Mouse (Mus musculus): ENCODE results near the gene Tbc1d10c.

DNA sequence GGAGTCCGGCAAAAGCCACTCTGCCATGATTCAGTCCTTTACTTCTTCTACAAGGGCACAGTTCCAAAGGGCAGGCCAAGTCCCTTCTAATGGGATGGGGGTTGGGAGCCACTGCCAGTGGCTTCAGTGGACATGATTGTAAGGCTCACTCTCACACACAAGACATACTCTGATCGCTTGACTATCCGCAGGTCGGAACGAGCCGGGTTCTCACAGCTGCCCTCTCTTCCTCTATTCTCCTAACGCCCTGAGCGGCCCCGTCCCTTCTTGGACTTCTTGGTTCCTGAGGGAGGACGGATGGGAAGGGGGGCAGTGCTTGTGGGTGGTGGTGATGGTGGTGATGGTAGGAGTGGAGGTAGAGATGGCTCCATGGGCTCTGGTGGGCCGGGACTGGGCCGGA is 34.3 kb downstream of the Tbc1d10c start:
- TF ChIP-seq CTCF (IDR thresholded peaks at IDR 0.05; ENCODE audit: extremely low read depth, insufficient read depth, low read length), result no peak
- no peak for TF ChIP-seq POLR2A (IDR thresholded peaks at IDR 0.05; ENCODE audit: extremely low read depth, insufficient read depth, low read length)

All from cortical plate, adult 2 months (tissue).